Mouse (Mus musculus): ENCODE measurements around the gene Olfr1423. TPM values are rescaled to one million over a fixed set of nuclear protein-coding genes. Genes with fewer than 3 reads are reported as not detected.

Gene Olfr1423
- not detected in 4 replicates for total RNA-seq (2023; ENCODE audit: inconsistent age)

DNA sequence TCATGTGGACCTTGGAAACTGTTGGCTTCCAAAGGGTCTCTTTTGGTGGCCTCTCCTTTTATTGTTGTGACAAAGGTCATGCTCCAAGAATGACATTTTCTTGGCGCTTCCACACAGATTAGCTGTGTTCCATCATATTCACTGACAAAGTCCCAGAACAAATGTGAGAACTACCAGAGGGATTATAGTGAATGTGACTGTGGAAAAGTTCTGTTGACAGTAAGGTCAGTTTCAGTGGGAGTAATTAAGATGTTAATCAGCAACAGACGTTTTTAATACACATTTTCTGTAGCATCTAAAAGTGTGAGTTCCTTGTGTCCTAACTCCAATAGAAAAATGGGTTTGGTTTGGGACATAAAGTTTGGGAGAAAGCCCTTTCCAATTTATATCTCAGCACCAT lies at the start of gene Olfr1423:
Olfr1423 (minus strand) TSS at position 101 of the 400 bp plus-strand sequence.

DNA sequence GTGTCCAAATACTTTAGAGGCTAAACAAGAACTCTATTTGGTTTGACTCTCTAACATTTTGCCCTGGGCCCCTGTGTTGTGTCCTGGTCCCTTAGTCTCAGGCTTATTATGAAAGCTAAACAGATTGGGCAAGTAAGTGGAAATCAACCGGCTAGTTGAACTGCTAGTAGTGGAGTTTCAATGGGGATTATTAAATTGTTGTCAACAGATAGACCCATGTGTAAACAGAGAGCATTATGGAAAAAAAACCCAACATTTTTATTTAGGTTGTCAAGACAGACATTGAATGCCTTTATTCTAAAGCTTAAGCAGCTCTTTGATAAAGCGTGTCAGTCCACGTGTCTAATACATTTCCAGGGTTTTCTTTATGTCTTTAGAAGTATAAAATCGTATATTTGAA lies 36.5 kb upstream of the Olfr1423 start, which contains the start of gene Olfr1425:
Olfr1425 (minus strand) TSS at position 101 of the 400 bp plus-strand sequence.

GRCm38 (mm10) chr19:12062582-12062981 lies 21.5 kb upstream of the Olfr1423 start, which contains the start of gene Olfr1424:
Olfr1424 (minus strand) TSS chr19:12062682.

Other genes with a start within 250 kb of the Olfr1423 start
- gene Stx3, start 221.9 kb downstream of the Olfr1423 start, total RNA-seq (2023; ENCODE audit: inconsistent age) = 0.30 to 1.5 TPM (median 0.58 TPM) in 4 replicates
- not detected in 4 replicates for gene Olfr1417, start 202.1 kb downstream of the Olfr1423 start, total RNA-seq (2023; ENCODE audit: inconsistent age)
- gene Olfr1418, start 180.3 kb downstream of the Olfr1423 start, total RNA-seq (2023; ENCODE audit: inconsistent age) = not detected in 4 replicates
- gene Olfr1419, start 166.2 kb downstream of the Olfr1423 start, total RNA-seq (2023; ENCODE audit: inconsistent age) = not detected in 4 replicates
- gene Olfr1420, start 154.8 kb downstream of the Olfr1423 start, total RNA-seq (2023; ENCODE audit: inconsistent age) = not detected in 4 replicates
- gene Patl1, start 128.9 kb downstream of the Olfr1423 start, total RNA-seq (2023; ENCODE audit: inconsistent age) = 63.1 to 71.0 TPM (median 70.2 TPM) in 4 replicates
- gene Osbp, start 75.4 kb downstream of the Olfr1423 start, total RNA-seq (2023; ENCODE audit: inconsistent age) = 49.4 to 51.9 TPM (median 50.6 TPM) in 4 replicates
- not detected in 4 replicates for gene Olfr1424, start 21.4 kb upstream of the Olfr1423 start, total RNA-seq (2023; ENCODE audit: inconsistent age)
- gene Olfr1425, start 36.4 kb upstream of the Olfr1423 start, total RNA-seq (2023; ENCODE audit: inconsistent age) = not detected in 4 replicates
- gene Olfr1426, start 50.7 kb upstream of the Olfr1423 start, total RNA-seq (2023; ENCODE audit: inconsistent age) = not detected in 4 replicates
- gene Olfr1427, start 62.0 kb upstream of the Olfr1423 start, total RNA-seq (2023; ENCODE audit: inconsistent age) = not detected in 4 replicates
- not detected in 4 replicates for gene Olfr1428, start 74.6 kb upstream of the Olfr1423 start, total RNA-seq (2023; ENCODE audit: inconsistent age)
- gene Olfr76, start 81.9 kb upstream of the Olfr1423 start, total RNA-seq (2023; ENCODE audit: inconsistent age) = not detected in 4 replicates
- not detected in 4 replicates for gene Olfr1555-ps1, start 128.8 kb upstream of the Olfr1423 start, total RNA-seq (2023; ENCODE audit: inconsistent age)
- gene Olfr1431, start 159.3 kb upstream of the Olfr1423 start, total RNA-seq (2023; ENCODE audit: inconsistent age) = not detected in 4 replicates
- gene Olfr1432, start 191.3 kb upstream of the Olfr1423 start, total RNA-seq (2023; ENCODE audit: inconsistent age) = not detected in 4 replicates
- not detected in 4 replicates for gene Olfr262, start 200.3 kb upstream of the Olfr1423 start, total RNA-seq (2023; ENCODE audit: inconsistent age)
- gene Olfr235, start 219.7 kb upstream of the Olfr1423 start, total RNA-seq (2023; ENCODE audit: inconsistent age) = not detected in 4 replicates
- gene Olfr1434, start 238.5 kb upstream of the Olfr1423 start, total RNA-seq (2023; ENCODE audit: inconsistent age) = not detected in 4 replicates

All from B cell, adult (primary cell).